Mouse (Mus musculus) bone marrow macrophage, adult 2 months (primary cell): ENCODE measurements at regions not wholly inside any gene's neighbourhood (a gene's known extent, or its start where the extent isn't known, plus 50 kb on each side); places are given as distances from the start of the nearest gene placed in this dataset.

Source experiments
- H3K27ac ChIP-seq: 2 replicates; pipeline ENCODE4 v1.5.1; 2012; ENCODE audit warnings: low read depth, low read length; ENCODE audit not compliant: insufficient read depth
- H3K4me1 ChIP-seq: 2 replicates; pipeline ENCODE4 v1.6.1; 2012; ENCODE audit warnings: low read length; ENCODE audit not compliant: control insufficient read depth, insufficient read depth
- H3K4me3 ChIP-seq: 2 replicates; pipeline ENCODE4 v1.5.1; 2012; ENCODE audit warnings: mild to moderate bottlenecking, low read length, moderate library complexity; ENCODE audit not compliant: insufficient read depth
- CTCF ChIP-seq: IDR thresholded peaks from 2 replicates; pipeline ENCODE4 v1.5.1; 2012; ENCODE audit warnings: low read depth, mild to moderate bottlenecking, low read length, moderate library complexity
- POLR2A ChIP-seq: IDR thresholded peaks from 2 replicates; pipeline ENCODE4 v1.6.1; 2012; ENCODE audit warnings: mild to moderate bottlenecking, low read depth, low read length, borderline replicate concordance

GRCm38 (mm10) chr13:107884836-107885235, 159.4 kb upstream of the Smim15 start:
- no peak for TF ChIP-seq CTCF
- H3K27ac ChIP-seq: no peak overlapping the region
- no peak overlapping the region for H3K4me3 ChIP-seq
- H3K4me1 ChIP-seq: peaks cover 12% of the 10 kb centered on the region

- no peak overlapping the region for H3K4me3 ChIP-seq
- H3K4me1 ChIP-seq: peaks cover 18% of the 10 kb centered on the region
- no peak for TF ChIP-seq CTCF
- TF ChIP-seq POLR2A: no peak
- no peak overlapping the region for H3K27ac ChIP-seq
Measured at GRCm38 (mm10) chr13:107882337-107882736, 161.9 kb upstream of the Smim15 start.

- no peak overlapping the region for H3K4me3 ChIP-seq
- H3K4me1 ChIP-seq: peaks cover 13% of the 10 kb centered on the region
- no peak for TF ChIP-seq POLR2A
- no peak for TF ChIP-seq CTCF
- no peak overlapping the region for H3K27ac ChIP-seq
Measured at GRCm38 (mm10) chr13:107880551-107880950, 163.7 kb upstream of the Smim15 start.

GRCm38 (mm10) chr13:107879535-107879934, 164.7 kb upstream of the Smim15 start:
- no peak for TF ChIP-seq CTCF
- no peak for TF ChIP-seq POLR2A
- Histone ChIP-seq H3K4me3 (no peak overlapping the region), H3K27ac (no peak overlapping the region), H3K4me1 (peaks cover 9% of the 10 kb centered on the region)

- Histone ChIP-seq H3K4me3 (no peak overlapping the region), H3K27ac (no peak overlapping the region), H3K4me1 (peaks cover 9% of the 10 kb centered on the region)
- TF ChIP-seq CTCF: no peak
- no peak for TF ChIP-seq POLR2A
Measured at GRCm38 (mm10) chr13:107878980-107879379, 165.3 kb upstream of the Smim15 start.

- no peak overlapping the region for H3K27ac ChIP-seq
- no peak for TF ChIP-seq CTCF
- TF ChIP-seq POLR2A: no peak
- no peak overlapping the region for H3K4me3 ChIP-seq
- H3K4me1 ChIP-seq: peaks cover 5% of the 10 kb centered on the region; the same call in 1 of the 2 replicates
Measured at GRCm38 (mm10) chr13:107873244-107873667, 171.0 kb upstream of the Smim15 start.

- TF ChIP-seq CTCF: no peak
- TF ChIP-seq POLR2A: no peak
- Histone ChIP-seq H3K4me3 (no peak overlapping the region), H3K4me1 (peaks cover 7% of the 10 kb centered on the region; the same call in 1 of the 2 replicates), H3K27ac (no peak overlapping the region)
Measured at GRCm38 (mm10) chr13:107872574-107872973, 171.7 kb upstream of the Smim15 start.

GRCm38 (mm10) chr13:107872137-107872536, 172.1 kb upstream of the Smim15 start:
- Histone ChIP-seq H3K4me1 (peaks cover 7% of the 10 kb centered on the region; the same call in 1 of the 2 replicates), H3K4me3 (no peak overlapping the region), H3K27ac (no peak overlapping the region)
- TF ChIP-seq POLR2A (no peak), CTCF (no peak)

- H3K4me1 ChIP-seq: peaks cover 8% of the 10 kb centered on the region
Measured at GRCm38 (mm10) chr13:107868906-107869305, 175.3 kb upstream of the Smim15 start.

GRCm38 (mm10) chr13:107866825-107867224, 177.4 kb upstream of the Smim15 start:
- peaks cover 8% of the 10 kb centered on the region for H3K4me1 ChIP-seq
- H3K4me3 ChIP-seq: no peak overlapping the region
- H3K27ac ChIP-seq: no peak overlapping the region
- TF ChIP-seq CTCF: no peak
- no peak for TF ChIP-seq POLR2A

More at GRCm38 (mm10) chr13:107868906-107869305, 175.3 kb upstream of the Smim15 start:
- no peak overlapping the region for H3K27ac ChIP-seq
- H3K4me3 ChIP-seq: no peak overlapping the region
- no peak for TF ChIP-seq CTCF
- no peak for TF ChIP-seq POLR2A

- no peak overlapping the region for H3K4me3 ChIP-seq
- TF ChIP-seq POLR2A (no peak), CTCF (no peak)
- no peak overlapping the region for H3K27ac ChIP-seq
- peaks cover 3% of the 10 kb centered on the region for H3K4me1 ChIP-seq
Measured at GRCm38 (mm10) chr13:107862793-107863654, 181.2 kb upstream of the Smim15 start.
